Mouse (Mus musculus) neural tube, postnatal 0 days (tissue): ENCODE results near the gene Pigg. TPM values are rescaled to one million over a fixed set of nuclear protein-coding genes. Genes with fewer than 3 reads are reported as not detected.

Experiments used
- polyA plus RNA-seq: library from polyadenylated mRNA; unstranded; fragments of >200 nt; fragmentation: Nextera tagmentation; extraction: Ambion mirVana; gene quantifications from 2 replicates; pipeline ENCODE4 v1.2.1, GENCODE M21; 2015

Pigg gene
- polyA plus RNA-seq, result 2.6 and 3.1 TPM in 2 replicates

DNA sequence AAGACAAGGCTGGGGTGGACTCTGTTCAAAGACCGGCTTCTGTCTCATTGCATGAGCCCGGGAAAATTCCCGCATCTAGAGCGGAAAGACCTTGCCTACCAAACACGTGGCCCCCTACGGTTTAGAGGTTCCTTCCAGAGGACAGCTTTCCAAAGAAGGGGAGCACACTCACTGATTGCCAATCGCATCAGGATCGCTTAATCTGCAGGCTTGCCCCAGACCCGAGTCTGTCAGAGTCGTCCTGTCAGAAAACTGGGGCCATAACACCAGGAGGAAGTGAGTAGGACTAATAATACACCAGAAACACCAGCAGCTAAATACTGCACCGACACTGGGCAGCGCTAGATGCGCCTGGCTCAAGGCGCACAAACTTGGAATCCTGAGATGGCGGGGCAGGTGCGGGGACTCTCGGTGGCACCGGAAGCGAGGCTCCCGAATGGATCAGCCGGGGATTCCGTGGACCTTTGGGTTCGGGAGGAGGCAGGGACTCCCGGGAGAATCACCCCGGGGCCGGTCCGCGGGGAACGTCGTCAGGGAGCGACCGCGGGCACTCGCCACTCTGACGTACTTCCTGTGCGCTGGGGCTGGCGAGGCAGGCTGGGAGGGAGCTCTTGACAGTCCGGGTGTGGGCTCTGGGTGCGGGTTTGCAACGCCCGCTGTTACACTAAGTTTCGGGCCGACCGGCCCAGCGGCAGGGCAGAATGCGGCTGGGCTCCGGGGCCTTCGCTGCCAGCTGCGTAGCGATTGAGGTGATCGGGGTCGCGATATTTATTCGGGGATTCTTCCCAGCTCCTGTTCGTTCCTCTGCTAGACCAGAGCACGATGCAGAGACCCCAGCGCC lies at the start of gene Pigg:
Pigg (plus strand) TSS at position 386 of the 841 bp plus-strand sequence.

DNA sequence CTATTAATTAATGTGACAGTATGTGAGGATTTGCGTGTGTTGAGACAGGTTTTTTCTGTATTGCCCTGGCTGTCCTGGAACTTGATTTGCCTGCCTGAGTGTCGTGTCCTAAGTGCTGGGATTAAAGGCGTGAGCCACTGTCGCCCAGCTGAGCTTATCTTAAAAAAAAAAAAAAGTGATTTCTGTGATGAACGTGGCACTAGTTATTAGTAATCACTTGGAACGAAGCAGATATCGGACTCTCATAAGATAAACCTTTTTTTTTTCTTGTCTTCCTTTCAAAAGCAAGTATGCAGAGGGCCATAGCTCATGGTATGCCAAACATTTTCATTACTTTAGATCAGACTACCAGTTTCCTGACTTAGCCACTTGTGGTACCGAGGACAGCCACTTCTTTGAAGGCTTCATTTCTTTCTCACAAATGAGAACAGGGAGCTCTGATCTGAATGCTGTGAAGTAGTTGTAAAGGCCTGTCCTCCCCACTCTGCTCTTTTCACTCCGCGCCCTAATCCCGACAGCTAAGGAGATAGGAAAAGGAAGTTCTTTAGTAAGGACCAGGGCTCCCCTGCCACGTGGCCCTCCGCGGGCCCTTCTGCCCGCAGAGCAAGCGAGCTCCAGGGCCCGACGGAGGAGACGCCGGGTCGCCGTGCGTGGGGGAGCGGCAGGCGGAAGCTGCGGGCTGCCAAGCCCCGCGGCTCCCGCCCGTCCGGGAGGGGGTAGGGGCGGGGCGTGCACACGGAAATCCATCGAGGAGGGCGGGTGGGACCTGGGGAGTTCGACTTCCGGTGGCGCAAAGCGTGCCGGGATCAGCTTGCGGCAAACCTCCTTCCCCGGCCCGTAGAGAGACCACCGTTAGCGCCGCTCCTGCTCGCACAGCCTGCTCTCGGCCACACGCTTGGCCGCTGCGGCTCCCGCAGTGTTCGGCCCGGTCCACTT lies 44.0 kb upstream of the Pigg start, which contains the start of gene Dr1:
Dr1 (plus strand) TSS at position 771 of the 936 bp plus-strand sequence.

DNA sequence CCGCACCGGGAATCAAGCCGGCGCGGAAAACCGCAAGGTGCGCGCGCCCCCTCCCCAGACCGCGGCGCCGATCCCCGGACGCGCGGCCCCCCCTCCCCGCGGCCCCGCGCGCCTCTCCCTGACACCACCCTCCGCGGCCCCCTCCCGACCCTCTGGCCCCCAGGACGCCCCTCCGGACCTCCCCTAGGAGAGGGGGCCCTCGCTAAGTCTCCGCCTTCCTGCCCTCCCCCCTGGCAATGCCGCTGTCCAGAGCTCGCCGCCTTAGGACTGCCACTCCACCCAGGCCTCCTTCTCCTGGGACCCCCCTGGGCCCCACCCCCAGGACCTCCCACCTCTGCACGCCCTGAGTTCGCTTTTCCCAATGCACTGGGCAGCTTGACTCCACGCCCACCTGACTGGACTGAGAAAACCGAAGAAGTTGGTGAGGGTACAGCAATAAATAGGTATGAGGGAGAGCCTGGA lies 55.5 kb downstream of the Pigg start, which contains the start of gene Gm42517:
Gm42517 (minus strand) TSS at position 52 of the 462 bp plus-strand sequence.

DNA sequence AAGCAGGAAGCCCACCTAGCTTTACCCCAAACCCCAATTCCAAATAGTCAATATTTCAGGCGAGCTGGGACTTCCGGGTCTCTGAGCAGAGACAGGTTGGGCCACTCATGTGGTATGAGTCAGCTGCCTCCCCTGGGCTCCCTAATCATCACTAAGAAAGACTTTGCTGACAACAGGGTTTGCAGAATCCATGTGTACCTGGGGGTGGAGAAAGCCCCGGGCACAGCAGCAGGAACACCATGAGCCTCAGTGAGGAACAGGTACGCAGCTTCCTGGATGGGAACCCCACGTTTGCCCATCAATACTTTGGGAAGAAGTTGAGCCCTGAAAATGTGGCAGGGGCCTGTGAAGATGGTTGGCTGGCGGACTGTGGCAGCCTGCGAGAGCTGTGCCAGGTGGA lies 75.8 kb downstream of the Pigg start, which contains the start of gene Pde6b:
Pde6b (plus strand) TSS at position 191 of the 400 bp plus-strand sequence.

Other genes starting within 250 kb of the Pigg start
- 51.4 and 62.0 TPM in 2 replicates for gene Mtf2, start 246.9 kb upstream of the Pigg start, polyA plus RNA-seq
- gene Tmed5, start 180.0 kb upstream of the Pigg start, polyA plus RNA-seq, result 28.6 and 30.2 TPM in 2 replicates
- gene Ccdc18, start 179.7 kb upstream of the Pigg start, polyA plus RNA-seq, result 2.2 TPM in 2 replicates
- 33.3 and 36.1 TPM in 2 replicates for gene Dr1, start 43.7 kb upstream of the Pigg start, polyA plus RNA-seq
- gene Gm42517, start 55.3 kb downstream of the Pigg start, polyA plus RNA-seq, result 8.0 and 12.2 TPM in 2 replicates
- 0.09 and 0.28 TPM in 2 replicates for gene Pde6b, start 75.8 kb downstream of the Pigg start, polyA plus RNA-seq
- gene Atp5k, start 121.8 kb downstream of the Pigg start, polyA plus RNA-seq, result 608 and 702 TPM in 2 replicates
- 0.09 TPM in 2 replicates for gene Mfsd7a, start 136.3 kb downstream of the Pigg start, polyA plus RNA-seq
- 13.3 and 14.5 TPM in 2 replicates for gene Pcgf3, start 148.6 kb downstream of the Pigg start, polyA plus RNA-seq
- gene Cplx1, start 237.4 kb downstream of the Pigg start, polyA plus RNA-seq, result 402 and 444 TPM in 2 replicates